Mouse (Mus musculus) retina, postnatal 1 day (tissue): ENCODE measurements around the gene Gm29644.
"Not testable (repeated sequence)": the region's sequence is repeated elsewhere in the genome, so short reads cannot be mapped to it uniquely, and the experiment has no call there.

Source experiments
- DNase-seq: peaks from one replicate; pipeline ENCODE4 v3.0.0-alpha.2; 2012

The Gm29644 gene

DNA sequence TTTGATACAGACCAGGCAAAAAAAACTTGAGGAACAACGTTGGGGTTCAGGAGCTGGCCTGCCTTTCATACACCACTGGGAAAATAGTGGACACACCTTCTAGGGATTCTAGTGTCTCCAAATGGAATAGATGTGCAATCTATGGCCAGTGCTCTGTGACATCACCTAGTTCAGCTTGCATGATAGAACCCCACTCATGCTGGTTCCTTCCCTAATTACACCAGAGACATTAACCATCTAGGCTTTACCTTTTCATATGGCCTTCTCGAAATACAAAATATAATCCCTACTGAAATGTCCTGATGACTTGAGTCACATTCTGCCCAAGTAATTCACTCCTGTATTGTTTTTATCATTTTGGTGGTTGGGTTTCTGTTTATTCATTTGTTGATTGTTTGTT, at the start of gene Gm29644, which contains the start of gene Gm29423:
Gm29644 (minus strand) TSS at position 157 of the 400 bp plus-strand sequence.
Gm29423 (minus strand) TSS at position 101 of the 400 bp plus-strand sequence.
- not testable (repeated sequence) for DNase-seq

DNA sequence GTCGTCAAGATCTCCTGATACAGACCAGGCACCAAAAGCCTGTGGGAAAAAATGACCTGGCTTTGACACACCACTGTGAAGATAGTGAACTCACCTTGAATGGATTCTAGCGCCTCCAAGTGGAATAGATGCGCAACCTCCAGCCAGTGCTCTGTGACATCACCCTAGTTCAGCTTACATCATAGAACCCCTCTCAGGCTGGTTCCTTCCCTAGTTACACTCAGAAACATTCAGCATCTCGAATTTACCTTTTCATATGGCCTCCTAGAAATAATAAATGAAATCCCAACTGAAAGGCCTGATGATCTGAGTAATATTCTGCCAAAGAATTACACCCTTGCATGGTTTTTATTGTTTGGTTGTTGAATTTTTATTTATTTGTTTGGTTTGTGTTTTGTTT, 29.6 kb downstream of the Gm29644 start, which contains the start of gene Gm21118:
Gm21118 (minus strand) TSS at position 101 of the 400 bp plus-strand sequence.
- DNase-seq: not testable (repeated sequence)
